Mouse (Mus musculus) thymus, postnatal 36 days (tissue): ENCODE data around the gene Rasgrp1.
A peak's percentile ranks its signal among the peaks of the same experiment; 100 is the strongest.

Experiments
- DNase-seq, 2 experiments: peaks; one replicate each; pipeline ENCODE4 v3.0.0; 2022; ENCODE audit warnings: mixed read lengths in 2 of 2

The Rasgrp1 gene

DNA sequence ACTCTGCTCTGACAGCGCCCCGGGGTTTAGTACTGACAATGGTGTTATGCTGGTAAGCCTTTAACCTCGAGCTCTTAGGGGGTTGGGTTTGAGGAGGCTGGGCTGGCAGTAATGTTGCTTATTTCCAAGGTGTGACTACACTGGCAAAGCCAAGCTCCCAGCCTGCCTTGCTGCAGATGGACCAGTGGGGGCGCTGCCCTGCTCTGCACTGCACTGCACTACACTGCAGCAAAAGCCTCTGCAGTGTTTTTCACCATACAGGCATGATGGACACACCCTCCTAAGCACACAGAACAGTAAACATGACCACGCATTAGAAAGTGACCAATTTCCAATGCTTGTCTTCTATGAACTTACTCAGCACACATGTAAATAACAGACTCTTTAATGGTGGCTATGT lies 11.2 kb downstream of the Rasgrp1 start:
- DNase-seq, result peak; percentile 44 to 58

DNA sequence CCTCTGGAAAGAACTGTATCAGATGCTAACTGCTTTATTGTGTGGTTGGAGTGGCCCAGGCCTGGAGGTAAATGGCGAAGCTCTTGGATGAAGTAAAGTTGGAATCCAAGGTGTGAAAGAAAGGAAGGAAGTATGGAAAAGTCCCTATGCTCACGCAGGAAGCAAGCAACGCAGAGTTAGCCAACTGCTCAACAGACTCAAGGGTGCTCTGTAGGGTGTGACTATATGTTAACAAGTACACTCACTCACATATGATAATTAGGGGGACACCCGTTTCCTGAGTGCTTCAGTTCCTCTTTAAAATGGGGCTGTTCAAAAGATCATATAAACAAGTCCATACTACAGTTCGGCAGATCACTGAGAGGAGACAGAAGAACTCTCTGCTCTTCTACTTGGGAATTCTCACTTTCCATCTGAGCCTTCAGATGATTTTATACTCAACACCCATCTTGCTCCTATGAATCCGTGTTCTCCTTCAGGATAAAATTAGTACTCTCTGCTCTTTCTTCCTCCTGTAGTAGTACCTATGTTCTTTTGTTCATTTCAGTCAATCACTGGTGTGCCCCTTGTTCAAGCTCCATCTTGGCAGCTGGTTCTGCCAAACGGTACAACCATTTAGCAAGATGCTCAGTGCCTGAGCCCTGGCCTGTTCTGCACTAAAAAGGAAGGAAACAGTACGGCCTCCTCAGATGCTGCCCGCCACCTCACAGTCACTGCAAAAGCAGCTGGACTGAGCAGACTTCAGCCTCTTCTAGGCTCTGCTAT lies 14.1 kb downstream of the Rasgrp1 start:
- DNase-seq, result no peak

DNA sequence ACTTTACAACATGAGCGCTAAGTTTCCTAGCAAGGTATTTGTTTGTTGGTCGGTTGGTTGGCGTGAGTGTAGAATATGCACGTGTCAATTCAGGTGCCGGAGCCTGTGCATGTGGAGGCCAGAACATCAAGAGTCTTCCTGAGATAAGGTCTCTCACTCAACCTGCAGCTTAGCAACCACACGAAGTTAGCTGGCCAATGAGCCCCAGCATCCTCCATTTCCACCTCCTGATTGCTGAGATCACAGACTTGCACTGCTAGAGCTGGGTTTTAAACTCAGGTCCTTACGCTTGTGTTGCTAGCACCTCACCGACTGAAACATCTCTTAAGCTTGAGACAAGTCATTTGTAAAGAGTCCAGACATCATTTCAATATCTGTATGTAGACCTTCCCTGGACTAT lies 20.4 kb downstream of the Rasgrp1 start:
- no peak for DNase-seq

DNA sequence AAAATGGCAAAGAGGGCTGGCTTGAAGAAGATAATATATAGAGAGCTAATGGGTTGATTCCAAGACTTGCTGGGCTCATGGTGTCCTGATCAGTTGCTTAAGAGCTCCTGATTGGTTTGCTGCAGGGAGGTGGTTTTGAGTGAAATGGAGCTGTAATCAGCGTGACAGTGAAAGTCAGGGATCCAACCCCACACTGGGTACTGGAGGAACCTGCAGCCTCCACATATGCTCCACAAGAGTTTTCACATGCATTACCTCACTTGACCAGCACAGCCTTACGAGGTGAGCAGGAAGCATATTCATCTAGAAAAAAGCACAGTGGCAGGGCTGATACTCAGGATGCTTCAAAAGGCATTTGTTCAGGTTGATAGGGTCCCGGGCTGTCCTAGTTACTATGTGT lies 21.6 kb downstream of the Rasgrp1 start:
- DNase-seq, result no peak

DNA sequence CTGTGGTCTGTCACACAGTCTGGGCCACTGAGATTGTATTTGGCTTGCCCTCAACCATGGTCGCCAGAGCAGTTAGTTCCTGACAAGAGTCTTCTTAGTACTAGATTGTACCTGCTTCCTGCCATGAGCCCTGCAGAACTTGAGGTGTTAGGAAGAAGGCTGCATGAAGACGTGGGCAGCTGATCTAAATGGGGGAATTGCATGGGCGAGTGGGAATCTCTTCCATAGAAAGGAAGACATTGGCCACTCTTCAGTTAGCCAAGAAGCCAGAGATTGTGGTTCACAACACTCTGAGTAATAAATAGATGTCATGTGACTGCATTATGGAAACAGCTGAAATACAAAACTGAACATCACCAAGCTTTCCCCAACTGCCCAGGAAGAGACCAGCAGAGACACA lies 23.8 kb downstream of the Rasgrp1 start:
- DNase-seq, result no peak

DNA sequence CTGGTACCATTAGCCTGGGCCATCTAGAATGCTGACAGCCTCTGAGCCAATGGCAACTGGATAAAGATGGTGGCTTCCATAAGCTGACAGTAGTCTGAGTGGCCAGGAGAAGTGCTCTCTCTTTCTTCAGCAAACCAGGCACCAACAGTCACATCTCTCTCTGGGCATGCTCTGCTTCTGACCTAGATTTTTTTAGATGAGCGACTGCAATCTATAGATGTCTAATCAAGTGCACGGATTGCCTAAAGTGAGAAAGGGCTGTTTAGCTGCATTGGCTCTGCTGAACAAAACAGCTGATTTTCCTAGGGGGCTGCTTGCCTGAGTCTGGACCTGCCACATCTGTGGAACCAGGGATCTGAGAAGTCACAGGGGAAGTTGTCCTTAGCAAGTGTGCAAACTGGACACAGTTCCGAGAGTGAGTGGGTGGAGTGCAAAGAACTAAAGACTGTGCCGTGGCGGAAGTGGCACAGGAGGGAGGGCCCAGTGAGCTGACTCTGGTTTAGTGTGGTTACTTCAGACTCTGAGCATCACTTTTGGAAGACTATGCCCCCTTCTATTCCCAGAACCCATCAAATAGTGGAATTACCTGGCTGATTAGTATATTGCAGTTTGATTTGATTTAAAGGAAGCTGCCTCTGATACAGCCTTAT lies 29.1 kb downstream of the Rasgrp1 start:
- DNase-seq, result no peak

DNA sequence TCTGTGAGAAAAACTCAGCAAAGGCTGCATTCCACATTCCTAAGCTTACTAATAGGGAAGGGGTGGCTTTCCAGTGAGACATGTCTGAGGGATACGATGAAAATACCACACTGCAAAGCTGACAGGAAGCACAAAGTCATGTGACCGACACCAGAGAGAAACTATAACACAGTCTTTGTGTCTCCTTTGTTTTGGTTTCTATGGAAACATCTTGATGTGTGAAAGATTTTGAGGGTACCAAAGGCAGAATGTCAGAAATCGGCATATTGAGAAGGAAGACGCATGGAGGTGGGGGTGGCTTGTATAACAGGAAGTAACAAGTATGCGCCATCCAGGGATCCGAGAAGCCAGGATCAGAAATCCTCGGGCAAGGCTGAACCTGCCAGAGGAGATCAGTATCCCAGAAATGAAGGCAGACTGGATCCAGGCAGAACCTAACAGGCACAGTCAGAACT lies 30.3 kb downstream of the Rasgrp1 start:
- no peak for DNase-seq

DNA sequence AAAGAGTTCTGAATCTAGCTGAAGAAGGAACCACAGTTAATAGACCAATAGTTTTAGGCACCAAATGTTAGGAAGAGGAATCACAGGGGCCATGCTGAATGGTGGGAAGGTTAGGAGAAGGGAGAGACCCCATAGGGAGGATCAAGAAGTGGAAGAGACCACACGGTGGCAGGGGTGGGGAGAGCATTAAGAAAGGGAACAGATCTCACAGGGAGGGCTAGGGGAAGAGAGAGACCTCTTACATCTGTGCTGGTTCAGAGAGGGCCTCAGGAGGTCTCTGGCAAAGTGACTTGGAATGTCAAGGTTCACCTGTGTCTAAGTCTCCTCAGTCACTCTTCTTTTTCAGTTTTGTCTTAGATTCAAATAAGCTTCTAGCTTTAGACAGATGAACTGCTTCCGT lies 30.8 kb downstream of the Rasgrp1 start:
- no peak for DNase-seq

DNA sequence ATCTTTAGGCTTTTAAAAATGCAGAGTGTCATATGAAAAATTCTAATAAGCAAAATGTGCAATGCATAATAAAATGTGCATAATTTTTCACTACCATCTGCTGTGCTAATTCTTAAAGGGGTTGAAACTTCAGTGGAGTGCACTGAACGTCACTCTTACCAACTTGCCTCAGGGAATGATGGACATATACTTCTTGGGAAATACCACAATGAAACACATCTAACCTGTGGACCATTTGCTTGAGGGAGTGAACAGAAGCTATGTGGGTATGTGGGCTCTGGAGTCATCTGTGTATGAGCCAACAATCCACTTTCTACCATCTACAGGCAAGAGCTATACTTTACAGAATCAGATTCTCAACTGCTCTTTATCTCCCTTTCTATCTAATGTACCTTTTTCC lies 31.5 kb downstream of the Rasgrp1 start:
- no peak for DNase-seq

DNA sequence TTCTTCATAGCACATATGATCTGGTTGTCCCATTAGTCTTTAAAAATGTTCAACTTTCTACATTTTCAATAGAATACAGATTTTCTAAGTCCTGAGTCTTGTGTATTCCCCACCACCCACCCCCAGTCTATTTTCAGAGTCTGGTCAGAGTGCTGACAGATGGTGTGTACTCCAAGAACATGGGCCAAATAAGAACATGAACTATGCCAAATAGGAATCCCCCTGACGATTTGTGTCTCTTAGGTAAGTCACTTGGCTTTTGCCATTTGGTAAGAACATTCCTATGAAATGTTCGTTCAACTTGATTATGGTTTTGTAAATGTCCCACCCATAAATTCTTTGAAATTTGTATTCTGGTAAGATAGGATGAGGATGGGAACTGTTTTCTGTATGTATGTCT lies 33.8 kb downstream of the Rasgrp1 start:
- DNase-seq, result no peak

DNA sequence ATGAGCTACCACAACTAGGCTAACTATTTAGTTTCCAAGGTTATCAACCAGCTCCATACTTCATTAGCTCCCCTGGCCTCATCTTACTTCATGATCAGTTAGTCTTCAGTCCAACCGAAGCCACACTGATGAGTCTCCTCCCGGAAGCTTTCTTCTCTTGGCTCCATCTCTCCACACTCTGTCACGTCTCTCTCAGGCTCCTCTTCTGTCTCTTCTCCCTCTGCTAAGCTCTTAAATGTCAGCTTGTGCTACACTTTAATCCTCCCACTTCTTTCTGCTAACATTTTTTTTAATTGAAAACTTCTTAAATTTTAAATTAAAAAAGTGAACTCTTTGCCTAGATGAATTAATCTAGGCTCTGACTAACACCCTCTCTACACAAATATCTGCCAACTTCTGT lies 34.8 kb downstream of the Rasgrp1 start:
- no peak for DNase-seq

DNA sequence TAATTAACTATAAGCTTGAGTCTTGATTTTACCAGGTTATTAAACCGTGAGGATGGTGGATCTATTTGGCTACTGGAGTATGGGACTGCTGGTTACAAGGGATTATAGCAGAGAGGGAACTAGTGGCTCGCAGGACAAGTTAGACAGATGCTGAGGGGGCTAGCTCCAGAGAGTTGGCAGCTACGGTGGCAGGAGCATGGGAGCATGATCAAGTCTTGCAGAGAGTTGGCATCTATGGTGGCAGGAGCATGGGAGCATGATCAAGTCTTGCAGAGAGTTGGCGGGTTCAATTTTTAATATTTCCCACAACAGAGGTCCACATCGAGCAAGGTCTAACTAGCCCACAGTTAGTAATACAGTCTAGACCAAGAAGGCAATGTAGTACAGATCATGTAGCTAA lies 37.9 kb downstream of the Rasgrp1 start:
- DNase-seq, result no peak

DNA sequence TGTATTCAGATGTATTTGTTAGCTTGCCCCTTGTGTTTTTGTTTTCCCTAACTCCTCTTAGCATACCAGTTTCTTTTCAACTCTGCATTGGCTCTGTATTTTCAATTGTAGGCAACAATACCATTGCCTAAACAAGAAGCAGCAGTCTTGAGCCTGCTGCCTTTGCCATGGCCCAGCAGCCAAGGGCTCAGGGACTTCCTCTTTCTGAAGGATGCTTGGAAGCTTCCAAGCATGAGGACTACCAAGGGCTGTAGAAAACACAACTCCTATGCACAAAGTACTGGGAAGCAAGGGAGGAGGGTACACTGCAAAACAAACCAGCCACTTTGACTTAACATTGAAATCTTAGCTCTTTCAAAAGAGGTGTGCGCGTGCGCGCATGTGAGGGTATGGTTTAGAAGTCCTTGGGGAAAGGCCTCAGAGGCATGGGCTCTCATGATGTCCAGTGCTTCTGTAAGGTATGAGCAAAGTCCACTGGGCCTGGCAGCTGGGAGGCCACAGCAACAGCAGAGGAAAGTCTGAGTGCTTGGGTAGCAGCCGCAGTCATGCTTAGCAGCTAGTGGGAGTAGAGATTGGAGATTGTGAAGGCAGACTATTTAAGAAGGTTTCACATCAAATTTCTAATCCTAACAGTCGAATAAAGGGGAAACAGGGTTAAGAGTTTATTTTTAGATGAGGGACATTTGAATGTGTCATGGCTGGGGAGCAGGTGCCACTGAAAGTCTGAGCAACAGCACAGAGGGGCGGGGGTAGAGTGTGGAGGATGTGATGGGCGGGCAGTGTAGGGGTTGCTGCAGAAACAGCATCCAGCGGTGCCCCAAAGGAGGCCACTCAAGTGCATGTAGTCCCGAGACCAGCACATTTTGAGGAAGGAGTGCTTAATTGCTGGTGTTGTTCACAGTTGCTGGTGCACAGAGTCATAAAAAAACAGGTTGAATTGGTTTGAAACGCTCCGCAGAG lies 39.1 kb downstream of the Rasgrp1 start:
- peak in 1 of 2 experiments; percentile 38 for DNase-seq

DNA sequence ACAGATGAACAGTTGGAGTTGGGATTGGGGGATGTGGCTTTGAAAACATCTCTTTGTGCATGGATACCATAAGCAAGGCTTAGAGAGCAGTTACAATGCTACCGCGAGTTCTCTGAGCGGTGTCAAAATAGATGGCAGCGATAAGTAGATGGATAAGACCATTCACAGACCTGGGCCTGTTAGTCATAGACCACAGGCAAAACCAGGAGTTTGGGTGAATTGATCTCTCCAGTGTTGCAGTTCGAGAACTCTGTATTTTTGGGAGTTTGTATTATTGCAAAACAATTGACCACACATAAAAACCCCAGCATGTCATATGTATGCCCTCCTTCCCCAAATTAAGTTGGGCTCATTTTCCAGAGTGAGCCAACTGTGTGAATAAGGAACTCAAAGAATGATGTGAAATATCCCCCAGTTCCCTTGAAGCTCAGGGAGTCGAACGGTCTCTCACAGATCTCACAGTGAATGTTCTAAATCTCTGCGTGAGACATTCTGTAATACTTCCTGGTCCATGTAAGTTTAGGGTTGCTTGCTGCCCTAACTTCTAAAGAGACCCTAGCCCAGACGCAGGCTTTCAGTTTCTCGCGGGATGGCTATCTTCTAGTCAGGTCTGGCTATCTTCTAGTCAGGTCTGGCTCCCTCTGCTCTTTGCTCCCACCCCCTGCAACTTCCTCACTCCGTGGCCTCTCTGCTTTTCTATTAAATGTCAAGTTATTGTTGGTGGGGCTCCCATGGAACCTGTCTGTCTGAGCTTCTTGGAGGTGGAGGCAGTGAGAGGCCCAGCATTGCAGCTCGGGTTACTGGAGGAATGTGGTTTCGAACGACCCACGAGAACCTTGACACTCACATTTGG lies 43.0 kb downstream of the Rasgrp1 start:
- no peak for DNase-seq

DNA sequence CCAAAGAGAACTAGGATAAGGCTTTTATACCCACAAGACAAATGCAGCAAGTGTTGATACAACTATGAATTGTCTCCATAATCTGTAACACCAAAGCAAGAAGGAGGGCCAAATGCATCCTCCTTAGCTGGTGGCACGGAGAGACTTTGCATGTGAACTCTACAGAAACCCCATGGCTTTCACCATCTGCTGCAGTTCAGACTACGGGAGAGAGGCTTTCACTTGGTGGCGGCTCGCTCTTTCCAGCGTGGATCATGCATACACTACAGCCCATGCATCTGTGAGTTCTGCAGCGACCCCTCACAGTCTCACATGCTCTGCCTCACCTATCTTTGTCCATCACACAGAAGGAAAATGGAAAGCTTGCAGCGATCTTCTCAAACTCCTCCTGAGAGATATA lies 54.5 kb downstream of the Rasgrp1 start:
- no peak for DNase-seq

DNA sequence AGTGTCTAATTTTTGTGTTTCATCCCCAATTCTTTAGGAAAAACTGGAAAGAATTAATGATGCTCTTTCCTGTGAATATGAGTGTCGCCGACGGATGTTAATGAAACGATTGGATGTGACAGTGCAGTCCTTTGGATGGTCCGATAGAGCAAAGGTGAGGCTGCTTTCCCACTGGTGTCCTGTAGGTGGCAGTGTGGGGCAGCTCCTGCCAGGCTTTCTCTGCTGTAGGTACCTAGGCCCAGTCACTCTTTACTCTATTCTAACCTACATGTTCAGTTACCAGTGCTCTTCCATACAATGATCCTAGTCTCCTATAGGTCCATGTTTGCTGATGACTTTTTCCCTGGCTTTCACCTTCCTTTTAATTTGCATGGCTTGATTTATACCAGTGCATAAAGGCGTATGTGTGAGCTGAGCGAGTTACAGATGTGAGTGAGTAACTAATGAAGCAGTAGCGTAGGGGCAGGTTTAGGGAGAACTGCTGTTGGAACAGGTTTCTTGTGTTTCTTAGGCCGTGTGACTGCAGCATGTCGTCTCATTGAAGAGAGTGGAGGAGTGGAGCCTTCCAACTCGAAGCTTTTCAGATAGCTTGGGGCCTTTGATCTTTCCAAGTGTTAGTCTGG lies 78.9 kb downstream of the Rasgrp1 start:
- DNase-seq, result peak; percentile 78 to 79

DNA sequence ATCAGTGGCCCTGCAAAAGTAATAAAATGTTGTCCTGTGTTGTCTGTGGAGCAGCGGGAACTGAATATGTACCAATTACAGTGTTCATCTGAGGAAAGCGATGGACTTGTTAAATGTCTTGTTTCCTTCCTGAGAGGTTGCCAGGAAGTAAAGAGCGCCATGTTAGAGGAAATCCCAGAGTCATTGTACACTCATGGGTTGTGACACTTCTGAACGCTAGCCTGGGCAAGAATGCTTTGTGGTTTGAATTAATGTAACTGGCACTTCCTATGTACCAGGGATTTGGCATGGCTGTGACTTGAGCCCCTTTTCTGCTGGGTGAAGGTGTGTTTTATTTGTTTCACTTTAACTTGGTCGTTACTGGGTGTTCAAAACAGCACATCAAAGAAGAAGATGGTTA lies 80.6 kb downstream of the Rasgrp1 start:
- DNase-seq, result no peak

DNA sequence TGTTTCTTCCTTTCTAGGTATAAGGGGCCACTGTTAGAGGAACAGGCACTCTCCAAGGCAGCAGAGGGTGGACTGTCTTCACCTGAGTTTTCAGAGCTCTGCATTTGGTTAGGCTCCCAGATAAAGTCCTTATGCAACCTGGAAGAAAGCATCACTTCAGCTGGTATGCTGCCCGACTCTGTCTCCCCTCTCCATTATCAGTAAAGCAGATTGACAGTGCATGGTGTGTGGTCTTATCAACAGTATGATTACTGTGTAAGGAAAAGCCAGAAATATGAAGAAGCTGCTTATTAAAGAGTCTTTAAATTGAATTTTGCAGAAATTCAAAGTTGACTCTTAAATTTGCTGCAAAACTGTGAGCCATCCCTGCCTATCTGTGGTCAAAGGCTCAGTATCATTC lies 85.2 kb downstream of the Rasgrp1 start:
- DNase-seq, result no peak

DNA sequence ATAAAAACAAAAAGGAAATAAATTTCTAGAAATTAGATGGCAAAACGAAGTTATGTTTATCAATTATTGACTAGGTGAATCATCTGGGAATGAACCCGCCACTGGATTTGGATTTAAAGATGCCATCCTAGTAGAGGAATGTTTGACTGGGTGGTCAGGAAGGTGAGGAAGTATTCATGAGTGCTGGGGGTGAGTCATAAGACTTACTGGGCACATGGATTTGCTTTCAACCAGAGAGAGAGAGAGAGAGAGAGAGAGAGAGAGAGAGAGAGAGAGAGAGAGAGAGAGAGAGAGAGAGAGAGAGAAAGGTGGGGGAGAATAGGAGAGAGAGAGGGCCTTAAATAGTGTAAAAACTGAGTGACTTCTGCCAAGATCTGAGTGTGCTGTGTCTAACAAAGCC lies 87.4 kb downstream of the Rasgrp1 start:
- DNase-seq, result no peak

DNA sequence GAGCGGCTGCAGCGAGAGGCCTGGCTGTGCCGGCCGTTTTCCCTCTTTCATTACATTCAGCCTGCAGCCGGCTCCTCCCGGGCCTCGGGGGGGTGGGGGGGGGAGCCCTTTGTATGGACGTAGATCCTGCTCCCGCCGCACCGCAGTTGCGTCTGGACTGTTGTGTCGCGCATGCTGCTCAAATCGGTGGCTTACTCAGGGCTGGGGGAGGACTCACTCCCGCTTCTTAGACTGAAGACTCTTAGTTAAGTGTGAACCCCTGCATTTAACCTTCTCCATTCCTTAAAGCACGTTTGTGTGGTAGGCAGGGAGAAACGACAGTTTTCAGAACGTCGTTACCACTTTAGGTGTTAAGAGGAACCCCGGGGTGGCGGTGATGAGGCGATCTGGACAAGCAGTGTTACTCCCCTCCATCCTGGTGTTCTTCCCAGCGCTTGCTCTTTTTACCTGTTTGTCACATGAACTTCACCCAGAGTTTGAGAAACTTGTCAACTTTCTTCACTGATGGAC lies 92.7 kb downstream of the Rasgrp1 start:
- no peak for DNase-seq

DNA sequence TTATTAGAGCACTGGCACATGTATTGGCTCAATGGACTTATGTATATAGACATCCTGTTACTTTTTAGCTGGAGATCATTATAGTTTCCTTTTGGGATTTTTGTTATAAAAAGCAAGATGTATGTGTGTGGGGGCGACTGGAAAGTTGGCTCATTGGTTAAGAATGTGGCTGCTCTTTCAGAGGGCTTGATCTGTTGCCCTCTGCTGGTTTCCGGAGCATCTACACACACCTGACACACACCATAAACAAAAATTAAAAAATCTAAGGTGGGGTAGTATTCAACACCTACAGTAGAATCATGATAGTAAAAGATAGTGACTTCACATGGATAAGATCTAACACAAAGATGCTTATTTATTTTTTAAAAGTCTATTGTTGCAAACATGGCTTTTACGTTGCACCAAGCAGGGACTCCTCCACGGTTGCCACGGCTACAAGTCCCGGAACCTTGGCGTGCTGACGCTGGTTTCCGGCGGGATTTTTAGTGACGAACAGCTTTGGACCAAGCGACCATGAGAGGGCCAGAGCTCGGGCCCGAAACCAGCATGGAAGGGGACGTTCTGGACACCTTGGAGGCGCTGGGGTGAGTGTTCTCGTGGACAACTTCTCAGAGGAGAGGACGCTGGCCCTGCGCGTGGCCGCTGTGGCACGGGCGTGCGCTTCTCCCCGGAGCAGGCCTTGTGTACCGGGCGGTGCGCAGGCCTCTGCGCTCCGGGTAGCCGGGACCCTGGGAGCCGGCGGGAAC lies 93.4 kb downstream of the Rasgrp1 start, which contains the start of gene Fam98b:
Fam98b (plus strand) TSS at position 485 of the 746 bp plus-strand sequence.
- DNase-seq, result peak; percentile 85 to 90
